Mouse (Mus musculus) limb, embryonic 15.5 days (tissue): ENCODE data around the gene Bin2. TPM values are rescaled to one million over a fixed set of nuclear protein-coding genes. Genes with fewer than 3 reads are reported as not detected.

ENCODE experiments used
- ATAC-seq: fragments of 200-750 bp; cut with Nextera tagmentation; 2 replicates; pipeline ENCODE4 v1.8.0; 2017; ENCODE audit warnings: low read depth, moderate TSS enrichment; ENCODE audit not compliant: insufficient number of reproducible peaks, low FRiP score, low TSS enrichment
- H3K27ac ChIP-seq: fragments of 300-500 bp; sonication (generic); 2 replicates; pipeline ENCODE4 v1.5.1; 2015; ENCODE audit warnings: moderate library complexity, mild to moderate bottlenecking, inconsistent platforms
- H3K27me3 ChIP-seq: fragments of 300-500 bp; sonication (generic); 2 replicates; pipeline ENCODE4 v1.6.1; 2015; ENCODE audit warnings: inconsistent platforms
- H3K36me3 ChIP-seq: fragments of 300-500 bp; sonication (generic); 2 replicates; pipeline ENCODE4 v1.6.1; 2015; ENCODE audit warnings: inconsistent platforms
- H3K4me1 ChIP-seq: fragments of 300-500 bp; sonication (generic); 2 replicates; pipeline ENCODE4 v1.6.1; 2015; ENCODE audit warnings: inconsistent platforms
- H3K4me2 ChIP-seq: fragments of 300-500 bp; sonication (generic); 2 replicates; pipeline ENCODE4 v1.6.1; 2015; ENCODE audit warnings: mild to moderate bottlenecking, inconsistent platforms
- H3K4me3 ChIP-seq: fragments of 300-500 bp; sonication (generic); 2 replicates; pipeline ENCODE4 v1.5.1; 2015; ENCODE audit warnings: mild to moderate bottlenecking, inconsistent platforms
- H3K9ac ChIP-seq: fragments of 300-500 bp; sonication (generic); 2 replicates; pipeline ENCODE4 v1.6.1; 2015; ENCODE audit warnings: inconsistent platforms
- H3K9me3 ChIP-seq: fragments of 300-500 bp; sonication (generic); 2 replicates; pipeline ENCODE4 v1.6.1; 2016; ENCODE audit warnings: inconsistent platforms
- WGBS: fragments of 180-500 bp; shearing (Covaris S2); methylation state at CpG from one replicate; pipeline ENCODE4 v1.1.7; 2015; 5-methylcytosine and 5-hydroxymethylcytosine counted together
- polyA plus RNA-seq: library from polyadenylated mRNA; unstranded; fragments of >200 nt; fragmentation: Nextera tagmentation; extraction: Ambion mirVana; gene quantifications from 2 replicates; pipeline ENCODE4 v1.2.1, GENCODE M21; 2015

Gene Bin2
- polyA plus RNA-seq, 1 experiment from 2014 or later = 4.9 TPM

GRCm38 (mm10) chr15:100642451-100642850 lies 26.9 kb downstream of the Bin2 start:
- 96% methylated on average over 7 of the region's 7 CpGs for WGBS
- ATAC-seq = no peak
- Histone ChIP-seq H3K4me3 (no peak overlapping the region), H3K9me3 (no peaks in the 10 kb centered on the region), H3K27ac (no peak overlapping the region), H3K36me3 (no peaks in the 10 kb centered on the region), H3K9ac (no peak overlapping the region), H3K27me3 (peaks cover 13% of the 10 kb centered on the region), H3K4me2 (no peak overlapping the region), H3K4me1 (peaks cover 7% of the 10 kb centered on the region)

- H3K27me3 ChIP-seq = peaks cover 24% of the 10 kb centered on the region
Measured at GRCm38 (mm10) chr15:100641226-100641810, 28.0 kb downstream of the Bin2 start.

GRCm38 (mm10) chr15:100639972-100640750 lies 29.2 kb downstream of the Bin2 start:
- H3K4me3 ChIP-seq = no peak overlapping the region
- peaks cover 27% of the 10 kb centered on the region for H3K4me1 ChIP-seq
- H3K27ac ChIP-seq = peak overlapping the region; percentile 43
- H3K9me3 ChIP-seq = no peaks in the 10 kb centered on the region
- H3K27me3 ChIP-seq = peaks cover 35% of the 10 kb centered on the region
- no peak for ATAC-seq
- no peak overlapping the region for H3K9ac ChIP-seq
- H3K36me3 ChIP-seq = no peaks in the 10 kb centered on the region
- H3K4me2 ChIP-seq = no peak overlapping the region
- WGBS = 66% methylated on average over 16 of the region's 16 CpGs

More at GRCm38 (mm10) chr15:100641226-100641810, 28.0 kb downstream of the Bin2 start:
- Histone ChIP-seq H3K4me1 (peaks cover 18% of the 10 kb centered on the region), H3K4me3 (no peak overlapping the region), H3K9me3 (no peaks in the 10 kb centered on the region), H3K4me2 (no peak overlapping the region), H3K27ac (peak overlapping the region; percentile 43), H3K9ac (no peak overlapping the region), H3K36me3 (no peaks in the 10 kb centered on the region)
- no peak for ATAC-seq
- 44% methylated on average over 13 of the region's 16 CpGs for WGBS

GRCm38 (mm10) chr15:100637661-100638060 lies 31.7 kb downstream of the Bin2 start:
- H3K4me2 ChIP-seq = peak overlapping the region; percentile 99; the same call in 1 of the 2 replicates
- H3K36me3 ChIP-seq = no peaks in the 10 kb centered on the region
- peaks cover 27% of the 10 kb centered on the region for H3K4me1 ChIP-seq
- WGBS = 12% methylated on average over 6 of the region's 6 CpGs
- H3K9me3 ChIP-seq = no peaks in the 10 kb centered on the region
- H3K27ac ChIP-seq = no peak overlapping the region
- H3K4me3 ChIP-seq = no peak overlapping the region; the same call in 1 of the 2 replicates
- no peak overlapping the region for H3K9ac ChIP-seq
- peaks cover 46% of the 10 kb centered on the region for H3K27me3 ChIP-seq
- ATAC-seq = no peak

- Histone ChIP-seq H3K4me1 (peaks cover 27% of the 10 kb centered on the region), H3K27ac (peak within 1 kb of the TSS; percentile 67), H3K27me3 (peaks cover 46% of the 10 kb centered on the region), H3K4me3 (peak within 1 kb of the TSS; percentile 59), H3K36me3 (no peaks in the 10 kb centered on the region), H3K9ac (peak within 1 kb of the TSS; percentile 45), H3K4me2 (peak within 1 kb of the TSS; percentile 99), H3K9me3 (no peaks in the 10 kb centered on the region)
- under 1% methylated on average over 77 of the region's 77 CpGs for WGBS
- ATAC-seq = 0 out of 2 replicates have a peak, but pooled peaks have one; percentile 12
Measured at GRCm38 (mm10) chr15:100636700-100637501, 32.5 kb downstream of the Bin2 start, which contains the start of gene Smagp. Gene Smagp, minus strand, starts transcription at chr15:100636940.

- peak overlapping the region; percentile 45; the same call in 1 of the 2 replicates for H3K9ac ChIP-seq
- no peak for ATAC-seq
- H3K27ac ChIP-seq = peak overlapping the region; percentile 67
- H3K4me1 ChIP-seq = peaks cover 23% of the 10 kb centered on the region
- H3K9me3 ChIP-seq = no peaks in the 10 kb centered on the region
- H3K36me3 ChIP-seq = no peaks in the 10 kb centered on the region
- WGBS = 3% methylated on average over 38 of the region's 38 CpGs
- H3K4me3 ChIP-seq = peak overlapping the region; percentile 59
- peak overlapping the region; percentile 99 for H3K4me2 ChIP-seq
- peaks cover 46% of the 10 kb centered on the region for H3K27me3 ChIP-seq
Measured at GRCm38 (mm10) chr15:100635851-100636645, 33.3 kb downstream of the Bin2 start.

- no peak overlapping the region for H3K9ac ChIP-seq
- H3K27ac ChIP-seq = no peak overlapping the region
- peak overlapping the region; percentile 59 for H3K4me3 ChIP-seq
- peaks cover 46% of the 10 kb centered on the region for H3K27me3 ChIP-seq
- ATAC-seq = no peak
- 9% methylated on average over 9 of the region's 9 CpGs for WGBS
- 0 out of 2 replicates have a peak overlapping the region, but pooled peaks have one; percentile 10 for H3K4me2 ChIP-seq
- no peaks in the 10 kb centered on the region for H3K36me3 ChIP-seq
- H3K4me1 ChIP-seq = peaks cover 21% of the 10 kb centered on the region
- H3K9me3 ChIP-seq = no peaks in the 10 kb centered on the region
Measured at GRCm38 (mm10) chr15:100635239-100635638, 34.1 kb downstream of the Bin2 start.

- no peaks in the 10 kb centered on the region for H3K36me3 ChIP-seq
- peaks cover 22% of the 10 kb centered on the region for H3K4me1 ChIP-seq
- H3K27me3 ChIP-seq = peaks cover 41% of the 10 kb centered on the region
- H3K27ac ChIP-seq = no peak overlapping the region
- ATAC-seq = no peak
- H3K4me3 ChIP-seq = no peak overlapping the region
- no peak overlapping the region for H3K9ac ChIP-seq
- H3K4me2 ChIP-seq = no peak overlapping the region
- no peaks in the 10 kb centered on the region for H3K9me3 ChIP-seq
- WGBS = 76% methylated on average over 10 of the region's 10 CpGs
Measured at GRCm38 (mm10) chr15:100633341-100633740, 36.0 kb downstream of the Bin2 start.

GRCm38 (mm10) chr15:100632323-100632722 lies 37.0 kb downstream of the Bin2 start:
- Histone ChIP-seq H3K27me3 (peaks cover 32% of the 10 kb centered on the region), H3K36me3 (no peaks in the 10 kb centered on the region)

GRCm38 (mm10) chr15:100631454-100632170 lies 37.7 kb downstream of the Bin2 start:
- Histone ChIP-seq H3K36me3 (no peaks in the 10 kb centered on the region), H3K4me2 (no peak overlapping the region), H3K9me3 (no peaks in the 10 kb centered on the region), H3K4me1 (peaks cover 23% of the 10 kb centered on the region), H3K9ac (no peak overlapping the region), H3K27ac (no peak overlapping the region), H3K4me3 (no peak overlapping the region), H3K27me3 (peaks cover 25% of the 10 kb centered on the region)
- no peak for ATAC-seq
- 80% methylated on average over 12 of the region's 12 CpGs for WGBS

More at GRCm38 (mm10) chr15:100632323-100632722, 37.0 kb downstream of the Bin2 start:
- H3K9me3 ChIP-seq = no peaks in the 10 kb centered on the region
- peaks cover 30% of the 10 kb centered on the region for H3K4me1 ChIP-seq
- no peak overlapping the region for H3K27ac ChIP-seq
- WGBS = 74% methylated on average over 5 of the region's 5 CpGs
- no peak for ATAC-seq
- H3K4me2 ChIP-seq = no peak overlapping the region
- H3K9ac ChIP-seq = no peak overlapping the region
- H3K4me3 ChIP-seq = no peak overlapping the region
